Mouse (Mus musculus) ES-E14 (cell line): ENCODE data around the gene Nprl2.

Experiments used
- CHD2 ChIP-seq: IDR thresholded peaks from 2 replicates; pipeline ENCODE4 v1.6.1; 2014; ENCODE audit warnings: mild to moderate bottlenecking, low read depth, low read length, inconsistent platforms
- HCFC1 ChIP-seq: IDR thresholded peaks from 2 replicates; pipeline ENCODE4 v1.6.1; 2012; ENCODE audit warnings: low read length, inconsistent platforms, borderline replicate concordance; ENCODE audit not compliant: insufficient read depth
- MAFK ChIP-seq: IDR thresholded peaks from 2 replicates; pipeline ENCODE4 v1.6.1; 2014; ENCODE audit warnings: mild to moderate bottlenecking, low read depth, low read length, inconsistent platforms; ENCODE audit not compliant: insufficient read depth
- ZC3H11A ChIP-seq: IDR thresholded peaks from 2 replicates; pipeline ENCODE4 v1.6.1; 2012; ENCODE audit warnings: low read depth, mild to moderate bottlenecking, inconsistent platforms, low read length, borderline replicate concordance
- ZNF384 ChIP-seq: IDR thresholded peaks from 2 replicates; pipeline ENCODE4 v1.6.1; 2012; ENCODE audit warnings: low read depth, low read length, inconsistent platforms

DNA sequence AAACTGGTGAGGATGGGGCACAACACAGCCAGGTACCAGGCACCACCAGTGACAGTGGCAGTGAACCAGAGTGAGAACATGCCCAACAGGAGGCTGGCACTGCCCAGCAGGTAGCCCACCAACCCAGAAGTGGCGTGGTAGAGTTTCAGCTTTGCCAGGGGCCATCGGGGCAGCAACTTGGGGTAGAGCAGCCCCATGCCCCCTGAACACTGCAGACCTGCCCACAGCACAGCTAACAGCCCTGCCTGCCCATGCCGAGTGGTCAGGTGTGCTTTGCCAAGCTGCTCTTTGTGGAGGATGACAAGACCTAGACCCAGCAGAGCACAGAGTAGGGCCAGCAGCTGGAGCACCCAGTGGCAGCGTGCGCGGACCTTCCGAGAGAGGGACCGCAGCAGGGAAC, 2.1 kb upstream of the Nprl2 start:
- no peak for TF ChIP-seq CHD2
- TF ChIP-seq MAFK, result no peak
- no peak for TF ChIP-seq HCFC1
- no peak for TF ChIP-seq ZNF384
- TF ChIP-seq ZC3H11A, result no peak
